Mouse (Mus musculus) CH12.LX (cell line): Measurements from ENCODE around the gene Rgsl1. TPM values are rescaled to one million over a fixed set of nuclear protein-coding genes. Genes with fewer than 3 reads are reported as not detected.
"Not testable (repeated sequence)": the region's sequence is repeated elsewhere in the genome, so short reads cannot be mapped to it uniquely, and the experiment has no call there.

Experiments
- DNase-seq: peaks from one replicate; pipeline ENCODE4 v3.0.0-alpha.2; 2013; ENCODE audit errors: extremely low read depth
- H3K27ac ChIP-seq: 2 replicates; pipeline ENCODE4 v1.5.1; 2012; ENCODE audit warnings: low read depth, mild to moderate bottlenecking, control low read depth, moderate library complexity; ENCODE audit not compliant: insufficient read depth
- H3K27me3 ChIP-seq: replicated peaks from 2 replicates; pipeline ENCODE3; 2012; ENCODE audit warnings: inconsistent platforms
- H3K36me3 ChIP-seq, 2 experiments: replicated peaks in 1 of 2; 2 replicates each; pipeline versions ENCODE3 to v1.6.1; 2012; ENCODE audit warnings: inconsistent platforms in 1 of 2, low read length in 1 of 2, mild to moderate bottlenecking in 1 of 2, mixed read lengths in 1 of 2, moderate library complexity in 1 of 2; ENCODE audit not compliant: control insufficient read depth in 1 of 2, insufficient read depth in 1 of 2
- H3K4me1 ChIP-seq, 2 experiments: 2 replicates each; pipeline ENCODE4 v1.6.1; 2012; ENCODE audit warnings: inconsistent platforms in 1 of 2, moderate library complexity in 1 of 2; ENCODE audit not compliant: insufficient read depth in 2 of 2, control insufficient read depth in 1 of 2
- H3K4me2 ChIP-seq: 2 replicates; pipeline ENCODE4 v1.6.1; 2012; ENCODE audit warnings: low read depth, mild to moderate bottlenecking, control low read depth; ENCODE audit not compliant: poor library complexity, insufficient read depth, severe bottlenecking
- H3K4me3 ChIP-seq, 3 experiments: fragments of 150-350 bp in 1 of 3; sonication (generic) in 1 of 3; replicated peaks in 1 of 3; 2 replicates each; pipeline versions ENCODE3 to v1.5.1; 2011 to 2012; ENCODE audit warnings: low read depth in 2 of 3, low read length in 2 of 3, mild to moderate bottlenecking in 2 of 3, moderate library complexity in 2 of 3, control low read depth in 1 of 3, improper control_type of control experiment in 1 of 3, inconsistent platforms in 1 of 3, mixed read lengths in 1 of 3; ENCODE audit not compliant: poor library complexity in 1 of 3
- H3K79me2 ChIP-seq: replicated peaks from 2 replicates; pipeline ENCODE4 v1.6.1; 2012; ENCODE audit warnings: mild to moderate bottlenecking, moderate library complexity; ENCODE audit not compliant: control insufficient read depth, poor library complexity, insufficient read depth, severe bottlenecking; ENCODE audit errors: extremely low read depth
- H3K9ac ChIP-seq: 2 replicates; pipeline ENCODE4 v1.6.1; 2012; ENCODE audit warnings: low read depth, mild to moderate bottlenecking, control low read depth, moderate library complexity; ENCODE audit not compliant: insufficient read depth
- H3K9me3 ChIP-seq: replicated peaks from 2 replicates; pipeline ENCODE3; 2012; ENCODE audit warnings: low read length, inconsistent platforms, mixed read lengths
- ELF1 ChIP-seq: IDR thresholded peaks from 2 replicates; pipeline ENCODE4 v1.6.1; 2014; ENCODE audit warnings: low read depth, mild to moderate bottlenecking, inconsistent platforms, low read length, improper control_type of control experiment
- ETS1 ChIP-seq: conservative IDR thresholded peaks from 2 replicates; pipeline ENCODE4 v1.6.1; 2012; ENCODE audit warnings: low read depth, mild to moderate bottlenecking, inconsistent platforms, low read length, improper control_type of control experiment, moderate library complexity
- GABPA ChIP-seq: IDR thresholded peaks from 2 replicates; pipeline ENCODE4 v1.6.1; 2012; ENCODE audit warnings: low read depth, low read length, improper control_type of control experiment, inconsistent platforms; ENCODE audit not compliant: insufficient replicate concordance
- KAT2A ChIP-seq: IDR thresholded peaks from 2 replicates; pipeline ENCODE4 v1.6.1; 2012; ENCODE audit warnings: low read length, improper control_type of control experiment, inconsistent platforms; ENCODE audit not compliant: insufficient replicate concordance
- MAFK ChIP-seq: IDR thresholded peaks from 2 replicates; pipeline ENCODE4 v1.6.1; 2011; ENCODE audit warnings: low read length, improper control_type of control experiment; ENCODE audit not compliant: insufficient replicate concordance
- MAX ChIP-seq: IDR thresholded peaks from 2 replicates; pipeline ENCODE4 v1.6.1; 2011; ENCODE audit warnings: low read length, improper control_type of control experiment
- MXI1 ChIP-seq: IDR thresholded peaks from 2 replicates; pipeline ENCODE4 v1.6.1; 2011; ENCODE audit warnings: mild to moderate bottlenecking, low read depth, low read length, improper control_type of control experiment
- NELFE ChIP-seq: IDR thresholded peaks from 2 replicates; pipeline ENCODE4 v1.6.1; 2011; ENCODE audit warnings: low read depth, low read length, improper control_type of control experiment
- NRF1 ChIP-seq: IDR thresholded peaks from 2 replicates; pipeline ENCODE4 v1.6.1; 2014; ENCODE audit warnings: low read depth, mild to moderate bottlenecking, inconsistent platforms, low read length, improper control_type of control experiment, moderate library complexity
- PAX5 ChIP-seq: IDR thresholded peaks from 2 replicates; pipeline ENCODE4 v1.6.1; 2012; ENCODE audit warnings: low read length, inconsistent platforms, mixed read lengths
- POLR2A ChIP-seq: IDR thresholded peaks from 2 replicates; pipeline ENCODE4 v1.6.1; 2011; ENCODE audit warnings: low read depth, mild to moderate bottlenecking, improper control_type of control experiment, low read length
- RAD21 ChIP-seq: IDR thresholded peaks from 2 replicates; pipeline ENCODE4 v1.6.1; 2011; ENCODE audit warnings: low read depth, mild to moderate bottlenecking, low read length, improper control_type of control experiment, moderate library complexity
- TBP ChIP-seq: conservative IDR thresholded peaks from 2 replicates; pipeline ENCODE4 v1.6.1; 2011; ENCODE audit warnings: low read depth, low read length, improper control_type of control experiment
- USF1 ChIP-seq: IDR thresholded peaks from 2 replicates; pipeline ENCODE4 v1.6.1; 2014; ENCODE audit warnings: low read depth, mild to moderate bottlenecking, inconsistent platforms, low read length, improper control_type of control experiment
- USF2 ChIP-seq: conservative IDR thresholded peaks from 2 replicates; pipeline ENCODE4 v1.6.1; 2011; ENCODE audit warnings: low read depth, low read length, improper control_type of control experiment
- ZKSCAN1 ChIP-seq: IDR thresholded peaks from 2 replicates; pipeline ENCODE4 v1.6.1; 2012; ENCODE audit warnings: low read depth, inconsistent platforms, low read length, improper control_type of control experiment, borderline replicate concordance
- dilution Hi-C: fragments of 300-500 bp; cut with MboI; formaldehyde crosslinking; loops from 2 replicates; pipeline ENCODE4 v1.14.3; 2020; ENCODE audit warnings: low sequenced_read_pairs; ENCODE audit not compliant: extremely low pct_unique_long_range_greater_than_20kb, extremely low pct_ligation_motif_present
- in situ Hi-C: fragments of 300-500 bp; cut with MboI; formaldehyde crosslinking; loops from 3 replicates; pipeline ENCODE4 v1.14.3; 2019; ENCODE audit warnings: low sequenced_read_pairs, low pct_ligation_motif_present, low pct_unique_long_range_greater_than_20kb, mixed read lengths
- polyA plus RNA-seq: library from polyadenylated mRNA; unstranded; fragments of >175 nt; gene quantifications from 2 replicates; pipeline ENCODE4 v1.2.1, GENCODE M21; 2012; ENCODE audit warnings: low read depth; ENCODE audit not compliant: insufficient read length
- total RNA-seq, 2 experiments: library from RNA; depleted of rRNA; stranded (reverse); fragments of 300-350 nt in 1 of 2; fragments of >200 nt in 1 of 2; gene quantifications; 2 replicates each; pipeline ENCODE4 v1.2.3; 2012 to 2014

Rgsl1 gene
- total and polyA plus RNA-seq, 3 experiments = 0.20 TPM; not detected in 2

- Histone ChIP-seq H3K4me1 (peaks cover 19 to 42% of the 10 kb centered on the region in 2 experiments), H3K27ac (no peak overlapping the region), H3K27me3 (no peaks in the 10 kb centered on the region), H3K36me3 (no peaks in the 10 kb centered on the region), H3K4me2 (no peak overlapping the region), H3K79me2 (no peaks in the 10 kb centered on the region), H3K4me3 (no peak overlapping the region), H3K9ac (no peak overlapping the region), H3K9me3 (no peaks in the 10 kb centered on the region)
- in situ Hi-C loops = no loop called here
- no peak for DNase-seq
- TF ChIP-seq USF1 (no peak), USF2 (no peak), RAD21 (no peak), ZKSCAN1 (no peak), MXI1 (no peak)
- dilution Hi-C loops = no loop called here
Observed at GRCm38 (mm10) chr1:153770776-153771167, 73.2 kb downstream of the Rgsl1 start.

GRCm38 (mm10) chr1:153769998-153770775 lies 73.8 kb downstream of the Rgsl1 start:
- DNase-seq = no peak
- no peak for TF ChIP-seq ETS1
- no peak for TF ChIP-seq KAT2A
- TF ChIP-seq TBP = no peak
- no peak for TF ChIP-seq MAX
- no peak for TF ChIP-seq MXI1
- TF ChIP-seq GABPA = no peak
- no peak for TF ChIP-seq ELF1
- TF ChIP-seq MAFK = no peak
- TF ChIP-seq NRF1 = no peak
- no peak for TF ChIP-seq POLR2A
- TF ChIP-seq PAX5 = no peak
- TF ChIP-seq NELFE = no peak
- Histone ChIP-seq H3K4me3 (no peak overlapping the region), H3K9me3 (no peaks in the 10 kb centered on the region), H3K4me1 (peaks cover 20 to 39% of the 10 kb centered on the region in 2 experiments), H3K4me2 (no peak overlapping the region), H3K79me2 (no peaks in the 10 kb centered on the region), H3K36me3 (no peaks in the 10 kb centered on the region), H3K27ac (no peak overlapping the region), H3K27me3 (no peaks in the 10 kb centered on the region), H3K9ac (no peak overlapping the region)
- dilution Hi-C loops = no loop called here
- in situ Hi-C loops = no loop called here

- H3K4me3 ChIP-seq, H3K9ac ChIP-seq, H3K4me2 ChIP-seq, H3K79me2 ChIP-seq, DNase-seq, H3K36me3 ChIP-seq, H3K27me3 ChIP-seq, in situ Hi-C loops, dilution Hi-C loops, H3K9me3 ChIP-seq, H3K27ac ChIP-seq: not testable (repeated sequence)
- peaks cover 20 to 38% of the 10 kb centered on the region in 2 experiments for H3K4me1 ChIP-seq
Observed at GRCm38 (mm10) chr1:153769571-153769970, 74.4 kb downstream of the Rgsl1 start.
